Mouse (Mus musculus): ENCODE data around the gene Phlda1. TPM values are rescaled to one million over a fixed set of nuclear protein-coding genes. Genes with fewer than 3 reads are reported as not detected.

Phlda1 gene
- total RNA-seq, 2 experiments from 2014 or later, result 7.2 to 8.2 TPM

GRCm38 (mm10) chr10:111504606-111505005 lies 1.5 kb upstream of the Phlda1 start:
- DNase-seq, result no peak

- DNase-seq, result no peak
These were observed 680 bp upstream of the Phlda1 start for GRCm38 (mm10) chr10:111505406-111505805.

- peak; percentile 44 for DNase-seq
These were observed 907 bp downstream of the Phlda1 start for GRCm38 (mm10) chr10:111506926-111507459.

GRCm38 (mm10) chr10:111507460-111508211 lies 1.6 kb downstream of the Phlda1 start:
- DNase-seq, result peak; percentile 38

- no peak for DNase-seq
These were observed 2.4 kb downstream of the Phlda1 start for GRCm38 (mm10) chr10:111508324-111509080.

- DNase-seq, result no peak
These were observed 3.2 kb downstream of the Phlda1 start for GRCm38 (mm10) chr10:111509103-111509784.

GRCm38 (mm10) chr10:111509981-111510380 lies 3.9 kb downstream of the Phlda1 start:
- no peak for DNase-seq

- DNase-seq, result no peak
These were observed 4.7 kb downstream of the Phlda1 start for GRCm38 (mm10) chr10:111510798-111511197.

GRCm38 (mm10) chr10:111512036-111512568 lies 6.0 kb downstream of the Phlda1 start:
- DNase-seq, result no peak

GRCm38 (mm10) chr10:111514282-111514885 lies 8.3 kb downstream of the Phlda1 start:
- no peak for DNase-seq

- no peak for DNase-seq
These were observed 9.3 kb downstream of the Phlda1 start for GRCm38 (mm10) chr10:111515071-111516010.

GRCm38 (mm10) chr10:111516172-111516588 lies 10.1 kb downstream of the Phlda1 start:
- DNase-seq, result peak; percentile 40

- DNase-seq, result no peak
These were observed 10.8 kb downstream of the Phlda1 start for GRCm38 (mm10) chr10:111516804-111517436.

GRCm38 (mm10) chr10:111518350-111518749 lies 12.3 kb downstream of the Phlda1 start:
- no peak for DNase-seq

- DNase-seq, result no peak
These were observed 13.7 kb downstream of the Phlda1 start for GRCm38 (mm10) chr10:111519620-111520370.

GRCm38 (mm10) chr10:111520621-111521020 lies 14.5 kb downstream of the Phlda1 start:
- no peak for DNase-seq

GRCm38 (mm10) chr10:111521636-111522035 lies 15.6 kb downstream of the Phlda1 start:
- no peak for DNase-seq

GRCm38 (mm10) chr10:111522230-111522629 lies 16.1 kb downstream of the Phlda1 start:
- no peak for DNase-seq

GRCm38 (mm10) chr10:111523894-111524293 lies 17.8 kb downstream of the Phlda1 start:
- DNase-seq, result no peak
